Mouse (Mus musculus) lung, postnatal 36 days (tissue): ENCODE results near the gene Styxl1.

Source experiments
- DNase-seq: peaks from one replicate; pipeline ENCODE4 v3.0.0; 2022; ENCODE audit warnings: mixed read lengths

The Styxl1 gene

GRCm38 (mm10) chr5:135777796-135778470, at the start of gene Styxl1:
TSS of gene Styxl1 (minus strand) at chr5:135778385.
- peak; percentile 35 for DNase-seq

GRCm38 (mm10) chr5:135826225-135826624, 48.0 kb upstream of the Styxl1 start:
- DNase-seq: no peak

- no peak for DNase-seq
These were observed 46.3 kb upstream of the Styxl1 start for GRCm38 (mm10) chr5:135824517-135824916.

- no peak for DNase-seq
These were observed 44.2 kb upstream of the Styxl1 start for GRCm38 (mm10) chr5:135822316-135822944.

GRCm38 (mm10) chr5:135818491-135818890, 40.3 kb upstream of the Styxl1 start:
- no peak for DNase-seq

- DNase-seq: no peak
These were observed 34.8 kb upstream of the Styxl1 start for GRCm38 (mm10) chr5:135812991-135813390.

- DNase-seq: no peak
These were observed 29.1 kb upstream of the Styxl1 start for GRCm38 (mm10) chr5:135807263-135807637.

- DNase-seq: peak; percentile 93
These were observed 28.5 kb upstream of the Styxl1 start, which contains the start of gene Srrm3 for GRCm38 (mm10) chr5:135806555-135807262. TSS of gene Srrm3 (plus strand) at chr5:135806890.

GRCm38 (mm10) chr5:135804735-135805134, 26.6 kb upstream of the Styxl1 start:
- no peak for DNase-seq

GRCm38 (mm10) chr5:135803676-135804075, 25.5 kb upstream of the Styxl1 start:
- DNase-seq: no peak

GRCm38 (mm10) chr5:135803135-135803534, 24.9 kb upstream of the Styxl1 start:
- DNase-seq: no peak

GRCm38 (mm10) chr5:135802641-135803040, 24.5 kb upstream of the Styxl1 start:
- no peak for DNase-seq

GRCm38 (mm10) chr5:135800927-135801326, 22.7 kb upstream of the Styxl1 start:
- DNase-seq: no peak

- DNase-seq: no peak
These were observed 21.6 kb upstream of the Styxl1 start for GRCm38 (mm10) chr5:135799746-135800145.

- no peak for DNase-seq
These were observed 16.6 kb upstream of the Styxl1 start for GRCm38 (mm10) chr5:135794859-135795181.

GRCm38 (mm10) chr5:135793996-135794858, 16.0 kb upstream of the Styxl1 start:
- peak; percentile 92 for DNase-seq

GRCm38 (mm10) chr5:135782901-135783300, 4.7 kb upstream of the Styxl1 start:
- no peak for DNase-seq

- DNase-seq: no peak
These were observed 2.1 kb upstream of the Styxl1 start for GRCm38 (mm10) chr5:135780331-135780730.

- DNase-seq: peak; percentile 100
These were observed 573 bp upstream of the Styxl1 start, which contains the start of gene Mdh2 for GRCm38 (mm10) chr5:135778471-135779445. TSS of gene Mdh2 (plus strand) at chr5:135778480.

- no peak for DNase-seq
These were observed 1.6 kb downstream of the Styxl1 start for GRCm38 (mm10) chr5:135776546-135776945.

- peak; percentile 56 for DNase-seq
These were observed 5.7 kb downstream of the Styxl1 start for GRCm38 (mm10) chr5:135772519-135772918.

- DNase-seq: no peak
These were observed 13.2 kb downstream of the Styxl1 start for GRCm38 (mm10) chr5:135764971-135765370.
